Mouse (Mus musculus) naive thymus-derived CD4-positive, alpha-beta T cell, adult 2 months (primary cell): ENCODE measurements around the gene Fbxl7.
"Not testable (repeated sequence)": the region's sequence is repeated elsewhere in the genome, so short reads cannot be mapped to it uniquely, and the experiment has no call there.

Experiments used
- DNase-seq: peaks from one replicate; pipeline ENCODE4 v3.0.0-alpha.2; 2011; ENCODE audit warnings: low read depth

Gene Fbxl7

GRCm38 (mm10) chr15:26809569-26809968 lies 85.8 kb downstream of the Fbxl7 start:
- no peak for DNase-seq

- DNase-seq, result no peak
Observed at GRCm38 (mm10) chr15:26804046-26804445, 91.3 kb downstream of the Fbxl7 start.

- DNase-seq, result no peak
Observed at GRCm38 (mm10) chr15:26799457-26800021, 95.8 kb downstream of the Fbxl7 start.

GRCm38 (mm10) chr15:26795937-26796336 lies 99.4 kb downstream of the Fbxl7 start:
- no peak for DNase-seq

- no peak for DNase-seq
Observed at GRCm38 (mm10) chr15:26795518-26795917, 99.9 kb downstream of the Fbxl7 start.

GRCm38 (mm10) chr15:26787148-26787547 lies 108.2 kb downstream of the Fbxl7 start:
- DNase-seq, result no peak

- DNase-seq, result no peak
Observed at GRCm38 (mm10) chr15:26780557-26780956, 114.8 kb downstream of the Fbxl7 start.

GRCm38 (mm10) chr15:26779129-26779528 lies 116.3 kb downstream of the Fbxl7 start:
- no peak for DNase-seq

- no peak for DNase-seq
Observed at GRCm38 (mm10) chr15:26775720-26776119, 119.7 kb downstream of the Fbxl7 start.

- no peak for DNase-seq
Observed at GRCm38 (mm10) chr15:26774895-26775294, 120.5 kb downstream of the Fbxl7 start.

- DNase-seq, result no peak
Observed at GRCm38 (mm10) chr15:26761651-26762050, 133.7 kb downstream of the Fbxl7 start.

GRCm38 (mm10) chr15:26748484-26748883 lies 146.9 kb downstream of the Fbxl7 start:
- DNase-seq, result no peak

GRCm38 (mm10) chr15:26732366-26732765 lies 163.0 kb downstream of the Fbxl7 start:
- DNase-seq, result no peak

- DNase-seq, result no peak
Observed at GRCm38 (mm10) chr15:26730760-26731159, 164.6 kb downstream of the Fbxl7 start.

GRCm38 (mm10) chr15:26729341-26729740 lies 166.0 kb downstream of the Fbxl7 start:
- not testable (repeated sequence) for DNase-seq

- DNase-seq, result no peak
Observed at GRCm38 (mm10) chr15:26718390-26719036, 176.9 kb downstream of the Fbxl7 start.

- no peak for DNase-seq
Observed at GRCm38 (mm10) chr15:26717952-26718351, 177.4 kb downstream of the Fbxl7 start.

GRCm38 (mm10) chr15:26716181-26716580 lies 179.2 kb downstream of the Fbxl7 start:
- no peak for DNase-seq

GRCm38 (mm10) chr15:26715635-26716034 lies 179.7 kb downstream of the Fbxl7 start:
- no peak for DNase-seq

GRCm38 (mm10) chr15:26712271-26712670 lies 183.1 kb downstream of the Fbxl7 start:
- DNase-seq, result no peak

- DNase-seq, result no peak
Observed at GRCm38 (mm10) chr15:26704966-26705365, 190.4 kb downstream of the Fbxl7 start.

GRCm38 (mm10) chr15:26703156-26703840 lies 192.1 kb downstream of the Fbxl7 start:
- no peak for DNase-seq

- no peak for DNase-seq
Observed at GRCm38 (mm10) chr15:26701949-26702675, 193.3 kb downstream of the Fbxl7 start.
